Mouse (Mus musculus) induced T-regulatory cell, adult 2 months (primary cell): Measurements from ENCODE around the gene Vwa2.
A peak's percentile ranks its signal among the peaks of the same experiment; 100 is the strongest.

ENCODE experiments used
- DNase-seq: peaks from one replicate; pipeline ENCODE4 v3.0.0-alpha.2; 2012; ENCODE audit warnings: low read depth

Vwa2 gene

GRCm38 (mm10) chr19:56908472-56909270 lies 34.6 kb downstream of the Vwa2 start:
- peak; percentile 46 for DNase-seq

- no peak for DNase-seq
These were observed 36.5 kb downstream of the Vwa2 start for GRCm38 (mm10) chr19:56910561-56910960.

- DNase-seq = no peak
These were observed 39.7 kb downstream of the Vwa2 start for GRCm38 (mm10) chr19:56913761-56914160.

- DNase-seq = no peak
These were observed 40.6 kb downstream of the Vwa2 start for GRCm38 (mm10) chr19:56914658-56915057.

GRCm38 (mm10) chr19:56915084-56915483 lies 41.0 kb downstream of the Vwa2 start:
- DNase-seq = no peak

GRCm38 (mm10) chr19:56919628-56920027 lies 45.6 kb downstream of the Vwa2 start:
- DNase-seq = peak; percentile 65

GRCm38 (mm10) chr19:56920232-56920631 lies 46.2 kb downstream of the Vwa2 start:
- DNase-seq = no peak

- no peak for DNase-seq
These were observed 47.7 kb downstream of the Vwa2 start for GRCm38 (mm10) chr19:56921744-56922143.

GRCm38 (mm10) chr19:56929392-56929791 lies 55.3 kb downstream of the Vwa2 start:
- no peak for DNase-seq

- no peak for DNase-seq
These were observed 56.0 kb downstream of the Vwa2 start for GRCm38 (mm10) chr19:56930029-56930428.

GRCm38 (mm10) chr19:56933800-56934199 lies 59.8 kb downstream of the Vwa2 start:
- DNase-seq = no peak

GRCm38 (mm10) chr19:56935111-56935510 lies 61.1 kb downstream of the Vwa2 start:
- DNase-seq = no peak

GRCm38 (mm10) chr19:56935777-56936176 lies 61.7 kb downstream of the Vwa2 start:
- peak; percentile 15 for DNase-seq

GRCm38 (mm10) chr19:56936253-56936652 lies 62.2 kb downstream of the Vwa2 start:
- no peak for DNase-seq

- no peak for DNase-seq
These were observed 63.9 kb downstream of the Vwa2 start for GRCm38 (mm10) chr19:56937911-56938310.

- DNase-seq = no peak
These were observed 65.8 kb downstream of the Vwa2 start for GRCm38 (mm10) chr19:56939826-56940225.

GRCm38 (mm10) chr19:56940507-56940906 lies 66.5 kb downstream of the Vwa2 start:
- no peak for DNase-seq

GRCm38 (mm10) chr19:56942216-56942615 lies 68.2 kb downstream of the Vwa2 start:
- no peak for DNase-seq

- no peak for DNase-seq
These were observed 70.2 kb downstream of the Vwa2 start for GRCm38 (mm10) chr19:56944211-56944610.

- no peak for DNase-seq
These were observed 70.8 kb downstream of the Vwa2 start for GRCm38 (mm10) chr19:56944826-56945225.

- no peak for DNase-seq
These were observed 71.6 kb downstream of the Vwa2 start for GRCm38 (mm10) chr19:56945621-56946020.

GRCm38 (mm10) chr19:56946277-56946676 lies 72.2 kb downstream of the Vwa2 start:
- DNase-seq = no peak

- DNase-seq = no peak
These were observed 72.7 kb downstream of the Vwa2 start for GRCm38 (mm10) chr19:56946727-56947126.

- DNase-seq = no peak
These were observed 74.0 kb downstream of the Vwa2 start for GRCm38 (mm10) chr19:56947971-56948610.
